Mouse (Mus musculus): ENCODE measurements around the gene Mapkapk3.

The Mapkapk3 gene

GRCm38 (mm10) chr9:107224597-107224996 is 65.1 kb downstream of the Mapkapk3 start:
- DNase-seq (ENCODE audit: extremely low spot score, low spot score): no peak
